Mouse (Mus musculus) lung, embryonic 15.5 days (tissue): Measurements from ENCODE around the gene Naa50. TPM values are rescaled to one million over a fixed set of nuclear protein-coding genes. Genes with fewer than 3 reads are reported as not detected.

Experiments
- ATAC-seq: fragments of 200-750 bp; cut with Nextera tagmentation; 2 replicates; pipeline ENCODE4 v1.8.0; 2017; ENCODE audit warnings: moderate number of reproducible peaks, borderline replicate concordance; ENCODE audit not compliant: low FRiP score, low TSS enrichment; ENCODE audit errors: extremely low read depth
- H3K27ac ChIP-seq: fragments of 300-500 bp; sonication (generic); 2 replicates; pipeline ENCODE4 v1.5.1; 2015; ENCODE audit warnings: moderate library complexity, mild to moderate bottlenecking, inconsistent platforms
- H3K27me3 ChIP-seq: fragments of 300-500 bp; sonication (generic); 2 replicates; pipeline ENCODE4 v1.6.1; 2015; ENCODE audit warnings: inconsistent platforms
- H3K36me3 ChIP-seq: fragments of 300-500 bp; sonication (generic); 2 replicates; pipeline ENCODE4 v1.6.1; 2015; ENCODE audit warnings: inconsistent platforms
- H3K4me1 ChIP-seq: fragments of 300-500 bp; sonication (generic); 2 replicates; pipeline ENCODE4 v1.6.1; 2015; ENCODE audit warnings: inconsistent platforms
- H3K4me2 ChIP-seq: fragments of 300-500 bp; sonication (generic); 2 replicates; pipeline ENCODE4 v1.6.1; 2015; ENCODE audit warnings: inconsistent platforms, mild to moderate bottlenecking, moderate library complexity
- H3K4me3 ChIP-seq: fragments of 300-500 bp; sonication (generic); 2 replicates; pipeline ENCODE4 v1.5.1; 2015; ENCODE audit warnings: mild to moderate bottlenecking, inconsistent platforms
- H3K9ac ChIP-seq: fragments of 300-500 bp; sonication (generic); 2 replicates; pipeline ENCODE4 v1.6.1; 2015; ENCODE audit warnings: inconsistent platforms
- H3K9me3 ChIP-seq: fragments of 300-500 bp; sonication (generic); 2 replicates; pipeline ENCODE4 v1.6.1; 2016; ENCODE audit warnings: inconsistent platforms
- WGBS: fragments of 180-500 bp; shearing (Covaris S2); methylation state at CpG from one replicate; pipeline ENCODE4 v1.1.7; 2015; 5-methylcytosine and 5-hydroxymethylcytosine counted together
- polyA plus RNA-seq: library from polyadenylated mRNA; unstranded; fragments of >200 nt; fragmentation: Nextera tagmentation; extraction: Ambion mirVana; gene quantifications from 2 replicates; pipeline ENCODE4 v1.2.1, GENCODE M21; 2015

Gene Naa50
- polyA plus RNA-seq, 1 experiment from 2014 or later: 113 TPM

- Histone ChIP-seq H3K9ac (no peak overlapping the region), H3K4me1 (no peaks in the 10 kb centered on the region), H3K9me3 (no peaks in the 10 kb centered on the region), H3K4me2 (no peak overlapping the region), H3K36me3 (no peaks in the 10 kb centered on the region), H3K4me3 (no peak overlapping the region), H3K27me3 (no peaks in the 10 kb centered on the region), H3K27ac (no peak overlapping the region)
- ATAC-seq: no peak
- WGBS: 71% methylated on average over 1 of the region's 1 CpGs
Measured at GRCm38 (mm10) chr16:44149002-44149767, 9.6 kb downstream of the Naa50 start.

GRCm38 (mm10) chr16:44154497-44155057 lies 14.9 kb downstream of the Naa50 start:
- no peak overlapping the region for H3K27ac ChIP-seq
- H3K36me3 ChIP-seq: peaks cover 13% of the 10 kb centered on the region
- no peak for ATAC-seq
- 63% methylated on average over 6 of the region's 6 CpGs for WGBS
- H3K4me1 ChIP-seq: no peaks in the 10 kb centered on the region
- no peaks in the 10 kb centered on the region for H3K27me3 ChIP-seq
- no peaks in the 10 kb centered on the region for H3K9me3 ChIP-seq
- H3K4me3 ChIP-seq: no peak overlapping the region
- H3K4me2 ChIP-seq: no peak overlapping the region
- no peak overlapping the region for H3K9ac ChIP-seq

- Histone ChIP-seq H3K27ac (no peak overlapping the region), H3K36me3 (peaks cover 17% of the 10 kb centered on the region), H3K9me3 (no peaks in the 10 kb centered on the region), H3K4me2 (no peak overlapping the region), H3K4me1 (no peaks in the 10 kb centered on the region), H3K4me3 (no peak overlapping the region), H3K9ac (no peak overlapping the region), H3K27me3 (no peaks in the 10 kb centered on the region)
- ATAC-seq: no peak
- 91% methylated on average over 7 of the region's 7 CpGs for WGBS
Measured at GRCm38 (mm10) chr16:44159325-44159724, 19.7 kb downstream of the Naa50 start.

GRCm38 (mm10) chr16:44163831-44164230 lies 24.2 kb downstream of the Naa50 start:
- Histone ChIP-seq H3K9ac (no peak overlapping the region), H3K27ac (no peak overlapping the region), H3K4me3 (no peak overlapping the region), H3K9me3 (no peaks in the 10 kb centered on the region), H3K4me1 (no peaks in the 10 kb centered on the region), H3K4me2 (no peak overlapping the region), H3K27me3 (no peaks in the 10 kb centered on the region), H3K36me3 (peaks cover 7% of the 10 kb centered on the region; the same call in 1 of the 2 replicates)
- 81% methylated on average over 2 of the region's 2 CpGs for WGBS
- no peak for ATAC-seq

GRCm38 (mm10) chr16:44165182-44165581 lies 25.6 kb downstream of the Naa50 start:
- no peaks in the 10 kb centered on the region for H3K4me1 ChIP-seq
- H3K9me3 ChIP-seq: no peaks in the 10 kb centered on the region
- H3K27me3 ChIP-seq: no peaks in the 10 kb centered on the region
- no peak overlapping the region for H3K4me3 ChIP-seq
- no peak for ATAC-seq
- H3K36me3 ChIP-seq: no peaks in the 10 kb centered on the region
- no peak overlapping the region for H3K4me2 ChIP-seq
- no peak overlapping the region for H3K27ac ChIP-seq
- H3K9ac ChIP-seq: no peak overlapping the region
- WGBS: 40% methylated on average over 3 of the region's 3 CpGs

GRCm38 (mm10) chr16:44168990-44169389 lies 29.4 kb downstream of the Naa50 start:
- H3K36me3 ChIP-seq: no peaks in the 10 kb centered on the region
- no peak overlapping the region for H3K4me2 ChIP-seq
- WGBS: 67% methylated on average over 4 of the region's 4 CpGs
- no peak overlapping the region for H3K27ac ChIP-seq
- H3K9ac ChIP-seq: no peak overlapping the region
- H3K27me3 ChIP-seq: no peaks in the 10 kb centered on the region
- ATAC-seq: no peak
- no peaks in the 10 kb centered on the region for H3K9me3 ChIP-seq
- no peak overlapping the region for H3K4me3 ChIP-seq
- peaks cover 4% of the 10 kb centered on the region for H3K4me1 ChIP-seq

- Histone ChIP-seq H3K4me1 (peaks cover 16% of the 10 kb centered on the region), H3K9ac (peak overlapping the region; percentile 53), H3K4me2 (peak overlapping the region; percentile 79), H3K36me3 (no peaks in the 10 kb centered on the region), H3K27ac (peak overlapping the region; percentile 93), H3K4me3 (peak overlapping the region; percentile 86), H3K9me3 (no peaks in the 10 kb centered on the region), H3K27me3 (no peaks in the 10 kb centered on the region)
- 0% methylated on average over 26 of the region's 26 CpGs for WGBS
- ATAC-seq: peak; percentile 100
Measured at GRCm38 (mm10) chr16:44172297-44173154, 32.9 kb downstream of the Naa50 start.

- peak within 1 kb of the TSS; percentile 79 for H3K4me2 ChIP-seq
- peaks cover 16% of the 10 kb centered on the region for H3K4me1 ChIP-seq
- H3K9me3 ChIP-seq: no peaks in the 10 kb centered on the region
- H3K4me3 ChIP-seq: peak within 1 kb of the TSS; percentile 86
- peak; percentile 81 for ATAC-seq
- no peaks in the 10 kb centered on the region for H3K36me3 ChIP-seq
- 0% methylated on average over 32 of the region's 77 CpGs for WGBS
- peak within 1 kb of the TSS; percentile 96 for H3K27ac ChIP-seq
- peak within 1 kb of the TSS; percentile 95 for H3K9ac ChIP-seq
- H3K27me3 ChIP-seq: no peaks in the 10 kb centered on the region
Measured at GRCm38 (mm10) chr16:44173155-44173941, 33.7 kb downstream of the Naa50 start, which contains the start of gene Usf3. TSS of gene Usf3 (plus strand) at chr16:44173246.

GRCm38 (mm10) chr16:44173966-44174530 lies 34.4 kb downstream of the Naa50 start:
- no peaks in the 10 kb centered on the region for H3K36me3 ChIP-seq
- peak overlapping the region; percentile 86 for H3K4me3 ChIP-seq
- peak overlapping the region; percentile 96 for H3K27ac ChIP-seq
- peaks cover 16% of the 10 kb centered on the region for H3K4me1 ChIP-seq
- H3K9me3 ChIP-seq: no peaks in the 10 kb centered on the region
- no peak for ATAC-seq
- H3K27me3 ChIP-seq: no peaks in the 10 kb centered on the region
- peak overlapping the region; percentile 54 for H3K4me2 ChIP-seq
- peak overlapping the region; percentile 95 for H3K9ac ChIP-seq
- WGBS: 8% methylated on average over 7 of the region's 7 CpGs

GRCm38 (mm10) chr16:44175001-44175400 lies 35.4 kb downstream of the Naa50 start:
- Histone ChIP-seq H3K27me3 (no peaks in the 10 kb centered on the region), H3K4me1 (peaks cover 16% of the 10 kb centered on the region), H3K4me2 (no peak overlapping the region), H3K27ac (no peak overlapping the region), H3K4me3 (no peak overlapping the region), H3K9me3 (no peaks in the 10 kb centered on the region), H3K9ac (no peak overlapping the region), H3K36me3 (no peaks in the 10 kb centered on the region)
- no peak for ATAC-seq
- 68% methylated on average over 1 of the region's 1 CpGs for WGBS

- 90% methylated on average over 2 of the region's 2 CpGs for WGBS
- Histone ChIP-seq H3K27me3 (no peaks in the 10 kb centered on the region), H3K4me2 (no peak overlapping the region), H3K4me1 (peaks cover 16% of the 10 kb centered on the region), H3K36me3 (no peaks in the 10 kb centered on the region), H3K27ac (no peak overlapping the region), H3K4me3 (no peak overlapping the region), H3K9ac (no peak overlapping the region), H3K9me3 (no peaks in the 10 kb centered on the region)
- no peak for ATAC-seq
Measured at GRCm38 (mm10) chr16:44176511-44176910, 36.9 kb downstream of the Naa50 start.
